Mouse (Mus musculus) stomach, embryonic 14.5 days (tissue): Measurements from ENCODE around the gene Grik5. TPM values are rescaled to one million over a fixed set of nuclear protein-coding genes. Genes with fewer than 3 reads are reported as not detected.
A peak's percentile ranks its signal among the peaks of the same experiment; 100 is the strongest.

Experiments used
- ATAC-seq: fragments of 200-750 bp; cut with Nextera tagmentation; 2 replicates; pipeline ENCODE4 v1.8.0; 2017; ENCODE audit warnings: low read depth, moderate TSS enrichment; ENCODE audit not compliant: insufficient number of reproducible peaks, insufficient read depth, low FRiP score
- H3K27ac ChIP-seq: fragments of 300-500 bp; sonication (generic); 2 replicates; pipeline ENCODE4 v1.5.1; 2014; ENCODE audit warnings: mild to moderate bottlenecking, low read length, moderate library complexity, mixed read lengths
- H3K27me3 ChIP-seq: fragments of 300-500 bp; sonication (generic); 2 replicates; pipeline ENCODE4 v1.6.1; 2014; ENCODE audit warnings: low read length, control low read depth, mixed read lengths; ENCODE audit not compliant: control insufficient read depth, insufficient read depth
- H3K36me3 ChIP-seq: fragments of 300-500 bp; sonication (generic); 2 replicates; pipeline ENCODE4 v1.6.1; 2014; ENCODE audit warnings: mild to moderate bottlenecking, control low read depth, low read length, moderate library complexity, mixed read lengths; ENCODE audit not compliant: control insufficient read depth, insufficient read depth
- H3K4me1 ChIP-seq: fragments of 300-500 bp; sonication (generic); 2 replicates; pipeline ENCODE4 v1.6.1; 2014; ENCODE audit warnings: low read length, control low read depth, mixed read lengths; ENCODE audit not compliant: control insufficient read depth, insufficient read depth
- H3K4me2 ChIP-seq: fragments of 300-500 bp; sonication (generic); replicated peaks from 2 replicates; pipeline ENCODE4 v1.6.1; 2014; ENCODE audit warnings: low read depth, low read length, control low read depth
- H3K4me3 ChIP-seq: fragments of 300-500 bp; sonication (generic); 2 replicates; pipeline ENCODE4 v1.5.1; 2014; ENCODE audit warnings: low read depth, low read length, control low read depth
- H3K9ac ChIP-seq: fragments of 300-500 bp; sonication (generic); replicated peaks from 2 replicates; pipeline ENCODE4 v1.6.1; 2014; ENCODE audit warnings: low read depth, mild to moderate bottlenecking, control low read depth, low read length, moderate library complexity, mixed read lengths
- H3K9me3 ChIP-seq: fragments of 300-500 bp; sonication (generic); 2 replicates; pipeline ENCODE4 v1.6.1; 2016; ENCODE audit warnings: low read depth, low read length, control low read depth; ENCODE audit not compliant: control insufficient read depth
- WGBS: fragments of 180-500 bp; shearing (Covaris S2); extraction: QIAGEN DNeasy Blood & Tissue Kit; methylation state at CpG from one replicate; pipeline ENCODE4 v1.1.7; 2014; 5-methylcytosine and 5-hydroxymethylcytosine counted together
- polyA plus RNA-seq: library from polyadenylated mRNA; unstranded; fragments of >200 nt; fragmentation: Nextera tagmentation; extraction: Ambion mirVana; gene quantifications from 2 replicates; pipeline ENCODE4 v1.2.1, GENCODE M21; 2014

The Grik5 gene
- polyA plus RNA-seq, 1 experiment from 2014 or later = 12.3 TPM

DNA sequence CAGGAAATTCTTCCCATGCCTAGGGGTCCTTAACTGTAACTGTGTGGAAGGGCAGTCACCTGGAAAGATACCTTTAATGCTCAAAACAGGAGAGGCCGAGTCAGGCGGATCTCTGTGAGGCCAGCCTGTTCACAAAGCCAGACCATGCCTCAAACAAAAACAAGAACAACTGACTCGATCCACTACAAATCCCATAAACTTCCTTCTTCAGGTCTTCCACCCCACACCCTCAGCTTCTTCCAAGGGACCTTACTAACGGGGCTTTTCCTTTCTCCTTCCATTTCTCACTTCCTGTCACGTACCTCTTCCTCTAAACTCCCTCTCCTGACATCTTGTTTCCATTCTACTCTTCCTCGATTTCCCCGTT, 4.1 kb upstream of the Grik5 start:
- ATAC-seq = no peak
- WGBS = 21% methylated on average over 7 of the region's 7 CpGs
- Histone ChIP-seq H3K9ac (peak overlapping the region; percentile 47), H3K9me3 (no peaks in the 10 kb centered on the region), H3K27ac (peak overlapping the region; percentile 95), H3K4me1 (peaks cover 27% of the 10 kb centered on the region), H3K36me3 (peaks cover 20% of the 10 kb centered on the region), H3K4me2 (peak overlapping the region; percentile 71), H3K4me3 (peak overlapping the region; percentile 41), H3K27me3 (no peaks in the 10 kb centered on the region)

DNA sequence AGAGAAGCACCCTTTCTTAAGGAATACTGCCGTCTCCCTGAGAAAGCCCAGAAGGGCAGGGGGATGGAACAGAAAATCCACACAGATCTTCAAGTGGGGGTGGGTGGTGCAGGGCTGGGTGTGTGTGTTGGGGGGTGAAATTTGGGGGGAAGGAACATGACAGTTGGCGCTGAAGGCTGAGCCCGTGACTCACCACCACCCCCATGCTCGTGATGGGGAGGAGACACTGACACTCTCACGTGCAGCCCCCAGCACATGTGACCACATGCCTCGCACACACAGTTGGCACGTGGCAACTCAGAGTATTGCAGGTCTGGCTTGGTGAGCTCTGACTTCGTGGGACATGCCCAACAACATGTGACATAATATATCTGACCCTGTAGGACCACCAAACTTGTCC, 1.8 kb upstream of the Grik5 start:
- Histone ChIP-seq H3K9ac (no peak overlapping the region), H3K27me3 (no peaks in the 10 kb centered on the region), H3K27ac (peak overlapping the region; percentile 83; the same call in 1 of the 2 replicates), H3K36me3 (no peaks in the 10 kb centered on the region), H3K9me3 (no peaks in the 10 kb centered on the region), H3K4me1 (peaks cover 35% of the 10 kb centered on the region), H3K4me2 (no peak overlapping the region), H3K4me3 (no peak overlapping the region)
- 84% methylated on average over 8 of the region's 8 CpGs for WGBS
- no peak for ATAC-seq

GRCm38 (mm10) chr7:25072716-25073390, 707 bp upstream of the Grik5 start:
- peak overlapping the region; percentile 83 for H3K27ac ChIP-seq
- no peaks in the 10 kb centered on the region for H3K27me3 ChIP-seq
- ATAC-seq = peak; percentile 20; the same call in 1 of the 2 replicates
- WGBS = 1% methylated on average over 20 of the region's 33 CpGs
- peaks cover 24% of the 10 kb centered on the region for H3K4me1 ChIP-seq
- peak overlapping the region; percentile 66 for H3K4me3 ChIP-seq
- H3K9ac ChIP-seq = peak overlapping the region; percentile 72
- peak overlapping the region; percentile 93 for H3K4me2 ChIP-seq
- H3K9me3 ChIP-seq = no peaks in the 10 kb centered on the region
- H3K36me3 ChIP-seq = peaks cover 1% of the 10 kb centered on the region; the same call in 1 of the 2 replicates

DNA sequence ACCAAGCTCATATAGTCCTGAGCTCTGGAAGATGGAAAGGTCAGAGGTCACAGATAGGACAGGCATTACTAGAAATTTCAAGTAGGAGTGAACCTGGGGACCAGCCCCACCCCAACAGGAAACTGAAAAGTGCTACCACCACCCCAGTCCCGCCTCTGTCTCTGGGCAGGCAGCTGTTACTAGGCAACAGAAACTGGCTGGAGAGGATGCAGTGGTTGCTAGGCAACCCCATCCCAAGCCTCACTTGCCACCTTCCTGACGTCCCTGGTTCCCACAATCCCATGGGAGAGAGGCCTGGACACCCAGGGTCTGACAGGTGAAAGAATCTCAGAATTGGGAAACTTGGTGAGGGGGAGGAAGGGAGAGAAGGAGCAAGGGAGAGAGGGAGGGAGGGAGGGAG, 3.4 kb downstream of the Grik5 start:
- Histone ChIP-seq H3K27me3 (no peaks in the 10 kb centered on the region), H3K9ac (no peak overlapping the region), H3K36me3 (peaks cover 29% of the 10 kb centered on the region), H3K9me3 (no peaks in the 10 kb centered on the region), H3K27ac (no peak overlapping the region), H3K4me1 (peaks cover 21% of the 10 kb centered on the region), H3K4me2 (no peak overlapping the region), H3K4me3 (no peak overlapping the region)
- no peak for ATAC-seq
- WGBS = 42% methylated on average over 2 of the region's 2 CpGs

DNA sequence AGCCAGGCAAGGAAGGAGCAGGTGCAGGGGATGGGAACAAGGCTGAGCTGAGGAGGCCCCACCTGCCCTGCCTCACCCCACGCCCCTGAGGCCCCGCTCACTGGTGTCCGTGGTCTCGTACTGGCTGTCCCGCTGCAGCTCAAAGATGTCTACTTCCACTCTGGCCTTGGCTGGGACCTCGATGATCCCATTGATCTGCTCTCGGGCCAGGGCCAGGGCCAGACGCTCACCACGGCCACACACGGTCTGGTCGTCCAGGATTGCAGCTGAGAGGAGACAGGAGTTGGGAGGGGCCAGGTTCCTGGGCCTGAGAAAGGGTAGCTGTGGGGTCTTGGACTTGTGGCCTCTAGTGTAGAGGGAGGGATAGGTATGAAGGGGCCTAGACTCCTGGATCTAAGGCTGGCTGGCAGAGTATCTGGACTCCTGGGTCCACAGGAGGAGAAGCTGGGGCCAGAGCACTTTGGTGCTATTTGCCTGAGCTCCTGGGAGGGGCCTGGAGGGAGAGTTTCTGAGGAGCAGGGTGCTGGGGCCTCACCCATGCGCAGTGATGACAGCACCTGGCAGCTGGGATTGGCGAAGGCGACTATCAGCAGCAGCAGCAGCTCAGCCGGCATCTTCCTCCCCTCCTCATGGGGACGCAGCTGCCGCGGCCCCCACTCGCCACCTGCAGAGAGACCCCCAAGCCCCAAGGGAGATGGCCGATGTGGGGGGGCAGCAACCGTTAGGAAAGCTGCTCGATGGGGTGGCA, 4.1 kb downstream of the Grik5 start:
- no peak overlapping the region for H3K4me2 ChIP-seq
- peaks cover 36% of the 10 kb centered on the region for H3K36me3 ChIP-seq
- peaks cover 15% of the 10 kb centered on the region for H3K4me1 ChIP-seq
- H3K9ac ChIP-seq = no peak overlapping the region
- no peak overlapping the region for H3K4me3 ChIP-seq
- WGBS = 91% methylated on average over 22 of the region's 22 CpGs
- ATAC-seq = no peak
- no peaks in the 10 kb centered on the region for H3K27me3 ChIP-seq
- no peaks in the 10 kb centered on the region for H3K9me3 ChIP-seq
- no peak overlapping the region for H3K27ac ChIP-seq

DNA sequence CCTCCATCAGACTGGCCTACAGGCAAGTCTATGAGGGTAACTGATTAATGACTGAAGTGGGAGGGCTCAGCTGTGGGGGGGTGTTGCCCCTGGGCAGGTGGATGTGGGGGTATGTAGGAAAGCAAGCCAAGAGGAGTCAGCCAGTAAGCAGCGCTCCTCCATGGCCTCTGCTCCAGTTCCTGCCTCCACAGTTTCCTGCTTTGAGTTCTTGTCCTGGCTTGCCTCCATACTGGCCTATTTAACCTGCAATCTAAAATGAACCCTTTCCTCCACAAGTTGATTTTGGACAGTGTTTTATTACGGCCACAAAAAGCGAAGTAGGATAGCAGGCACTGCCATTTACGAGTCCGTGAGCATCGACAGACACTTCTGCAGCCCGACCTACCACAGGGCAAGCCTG, 4.8 kb downstream of the Grik5 start:
- Histone ChIP-seq H3K4me1 (peaks cover 14% of the 10 kb centered on the region), H3K36me3 (peaks cover 43% of the 10 kb centered on the region), H3K4me2 (no peak overlapping the region), H3K9ac (no peak overlapping the region), H3K4me3 (no peak overlapping the region), H3K27ac (no peak overlapping the region), H3K27me3 (no peaks in the 10 kb centered on the region), H3K9me3 (no peaks in the 10 kb centered on the region)
- WGBS = 93% methylated on average over 7 of the region's 7 CpGs
- no peak for ATAC-seq

DNA sequence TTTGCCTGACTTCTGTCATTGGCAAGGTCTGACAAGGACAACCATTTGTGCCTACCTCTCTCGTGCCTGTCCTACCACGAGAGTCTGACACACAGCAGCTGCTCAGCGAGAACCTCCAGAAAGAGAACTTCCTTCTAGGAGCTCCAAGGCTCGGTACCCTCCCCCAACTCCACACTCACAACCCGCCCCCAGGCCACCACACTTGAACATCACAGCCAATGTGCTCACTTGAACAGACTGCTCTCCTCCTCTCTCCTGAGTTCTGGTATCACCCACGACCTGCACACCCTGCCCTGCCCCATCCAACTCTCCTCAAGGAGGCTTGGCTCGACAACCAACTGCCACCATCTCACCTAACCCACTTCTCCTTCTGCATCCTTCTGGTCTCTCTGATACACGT, 8.2 kb downstream of the Grik5 start:
- no peak overlapping the region for H3K27ac ChIP-seq
- no peaks in the 10 kb centered on the region for H3K4me1 ChIP-seq
- no peak for ATAC-seq
- WGBS = 80% methylated on average over 8 of the region's 8 CpGs
- no peak overlapping the region for H3K4me2 ChIP-seq
- H3K36me3 ChIP-seq = peaks cover 54% of the 10 kb centered on the region
- H3K9ac ChIP-seq = no peak overlapping the region
- H3K4me3 ChIP-seq = no peak overlapping the region
- H3K27me3 ChIP-seq = no peaks in the 10 kb centered on the region
- H3K9me3 ChIP-seq = no peaks in the 10 kb centered on the region

DNA sequence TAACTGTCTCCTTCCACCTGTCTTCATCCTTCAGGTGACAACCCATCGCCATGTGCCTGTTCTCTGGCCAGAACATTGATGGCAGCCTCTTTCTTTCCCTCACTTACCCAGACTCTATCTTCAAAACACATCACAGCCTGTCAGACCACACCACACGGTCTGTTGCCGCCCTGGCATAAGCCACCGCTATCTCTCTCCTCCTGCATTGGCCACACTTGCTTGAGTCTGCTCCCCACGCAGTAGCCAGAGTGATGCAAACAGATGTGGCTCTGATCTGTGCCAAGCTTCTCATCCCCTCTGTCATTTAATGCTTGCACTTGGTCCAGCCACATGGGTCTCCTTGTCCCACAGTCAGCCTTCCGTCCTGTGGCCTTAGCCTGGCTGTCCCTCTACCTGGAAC, 8.8 kb downstream of the Grik5 start:
- H3K27me3 ChIP-seq = no peaks in the 10 kb centered on the region
- 93% methylated on average over 6 of the region's 6 CpGs for WGBS

More for the DNA sequence above, 8.8 kb downstream of the Grik5 start:
- no peak overlapping the region for H3K9ac ChIP-seq
- ATAC-seq = no peak
- H3K27ac ChIP-seq = no peak overlapping the region
- no peaks in the 10 kb centered on the region for H3K4me1 ChIP-seq
- H3K9me3 ChIP-seq = no peaks in the 10 kb centered on the region
- H3K4me3 ChIP-seq = no peak overlapping the region
- no peak overlapping the region for H3K4me2 ChIP-seq
- H3K36me3 ChIP-seq = peaks cover 60% of the 10 kb centered on the region
